Mouse (Mus musculus) layer of hippocampus, adult 2 months (tissue): ENCODE measurements around the gene Rxfp4. TPM values are rescaled to one million over a fixed set of nuclear protein-coding genes. Genes with fewer than 3 reads are reported as not detected.

Experiments used
- DNase-seq, 2 experiments: peaks; one replicate each; pipeline ENCODE4 v3.0.0; 2022; ENCODE audit warnings: low spot score in 2 of 2
- H3K27ac ChIP-seq: fragments of 200-600 bp; 2 replicates; pipeline ENCODE4 v1.8.1; 2022
- H3K4me3 ChIP-seq: fragments of 200-600 bp; 2 replicates; pipeline ENCODE4 v1.8.1; 2022; ENCODE audit warnings: mild to moderate bottlenecking
- CTCF ChIP-seq: fragments of 200-600 bp; conservative IDR thresholded peaks from 2 replicates; pipeline ENCODE4 v1.8.1; 2022; ENCODE audit warnings: antibody characterized with exemption, mild to moderate bottlenecking, moderate library complexity
- total RNA-seq, 2 experiments: library from RNA; stranded (reverse); gene quantifications; 2 replicates each; pipeline ENCODE4 v1.2.3; 2021

Gene Rxfp4
- total RNA-seq, 2 experiments from 2014 or later: not detected

DNA sequence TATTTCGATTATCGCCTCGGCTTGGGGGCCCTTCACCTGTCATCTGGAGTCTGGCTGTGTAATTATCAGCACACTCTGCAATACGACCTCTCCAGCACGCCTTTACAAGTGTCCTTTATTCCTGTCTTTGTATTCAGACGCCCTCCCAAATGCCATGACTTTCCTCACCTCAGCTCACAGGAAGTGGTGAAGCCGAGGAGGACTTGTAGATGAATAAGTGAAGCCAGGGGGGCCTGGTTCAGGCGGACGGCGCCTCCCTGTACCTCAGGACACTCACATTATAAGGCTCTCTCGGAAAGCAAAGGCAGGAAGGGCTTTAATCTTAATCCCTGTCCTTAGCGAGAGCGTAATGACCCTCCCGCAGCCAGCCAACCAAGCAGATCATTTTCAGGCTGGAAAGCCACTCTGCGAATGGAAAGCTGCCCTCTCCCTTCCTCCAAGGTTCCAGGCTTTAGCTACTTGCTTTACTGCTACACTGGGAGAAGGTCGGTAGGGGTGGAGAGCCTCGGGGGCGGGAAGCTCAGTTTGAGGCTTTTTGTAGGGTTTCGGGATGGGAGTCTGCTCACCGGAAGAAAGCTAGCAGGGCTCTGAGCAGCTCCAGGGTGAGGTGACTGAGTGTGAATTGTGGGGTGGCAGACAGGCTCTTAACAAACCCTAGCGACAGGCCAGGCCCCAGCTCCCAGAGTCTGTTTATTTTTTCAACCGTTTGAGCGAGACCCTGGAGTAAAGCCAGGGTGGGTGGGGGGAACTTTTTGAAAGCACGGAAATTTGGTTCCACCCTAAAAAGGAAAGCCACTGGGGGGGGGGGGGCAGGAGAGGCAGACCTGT, 30.6 kb downstream of the Rxfp4 start:
- DNase-seq: no peak
- peak overlapping the region; percentile 76 for H3K4me3 ChIP-seq
- no peak for TF ChIP-seq CTCF

DNA sequence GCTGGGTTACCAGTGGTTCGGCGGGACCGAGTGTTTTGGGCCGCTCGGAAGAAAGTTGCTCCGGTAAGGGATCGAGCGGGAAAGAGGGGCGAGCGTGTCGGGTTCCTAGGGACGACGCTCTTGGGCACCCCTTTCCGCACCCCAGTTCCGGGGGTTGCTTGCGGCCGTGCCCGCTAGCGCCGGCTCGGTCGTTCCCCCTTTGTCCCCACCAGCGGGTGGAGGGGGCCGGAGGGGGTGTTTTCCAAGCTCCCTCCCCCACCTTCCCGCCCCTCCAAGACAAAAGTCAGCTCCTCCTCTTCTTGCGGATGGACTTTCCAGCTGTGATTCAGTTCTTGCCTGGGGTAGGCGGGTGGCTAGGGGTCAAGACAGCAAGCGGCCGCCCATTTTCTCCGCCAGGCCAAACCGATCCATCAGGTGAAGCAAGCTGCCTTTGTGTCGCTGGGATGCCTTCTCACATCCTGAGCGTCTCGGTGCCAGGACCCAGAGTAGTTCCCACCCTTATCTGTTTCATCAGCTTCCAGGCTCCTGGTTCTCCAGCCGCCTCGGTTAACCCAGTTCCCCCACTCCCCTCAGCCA, 31.3 kb downstream of the Rxfp4 start:
- Histone ChIP-seq H3K4me3 (peak overlapping the region; percentile 76), H3K27ac (peak overlapping the region; percentile 98)
- TF ChIP-seq CTCF: no peak
- DNase-seq: no peak

More for the DNA sequence above, 30.6 kb downstream of the Rxfp4 start:
- peak overlapping the region; percentile 98 for H3K27ac ChIP-seq

DNA sequence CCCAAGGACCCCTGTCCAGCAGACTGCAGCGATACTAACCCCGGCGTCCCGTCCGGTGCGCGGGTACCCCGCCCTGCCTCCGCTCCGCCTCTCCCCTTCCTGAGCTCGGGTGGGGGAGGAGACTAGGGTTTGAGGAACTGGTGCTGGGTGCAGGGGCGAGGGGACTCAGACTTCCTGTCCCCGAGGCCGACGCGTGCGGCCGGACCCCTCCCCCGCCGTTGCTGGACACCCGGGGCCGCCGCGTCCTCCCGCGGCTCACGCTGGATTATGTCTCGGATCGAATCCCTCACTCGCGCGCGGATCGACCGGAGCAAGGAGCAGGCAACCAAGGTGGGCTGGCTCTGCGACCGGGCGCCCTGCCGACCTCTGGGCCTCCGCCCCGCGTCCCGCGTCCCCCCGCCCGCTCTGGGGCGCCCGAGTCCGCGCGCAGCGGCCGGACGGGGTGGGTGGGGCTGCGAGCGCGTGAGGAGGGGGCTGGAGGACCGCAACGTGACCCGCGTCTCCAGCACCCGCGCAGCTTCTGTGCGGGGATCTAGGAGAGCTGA, 31.9 kb downstream of the Rxfp4 start:
- TF ChIP-seq CTCF: no peak
- Histone ChIP-seq H3K27ac (peak overlapping the region; percentile 98), H3K4me3 (peak overlapping the region; percentile 76)
- DNase-seq: no peak

DNA sequence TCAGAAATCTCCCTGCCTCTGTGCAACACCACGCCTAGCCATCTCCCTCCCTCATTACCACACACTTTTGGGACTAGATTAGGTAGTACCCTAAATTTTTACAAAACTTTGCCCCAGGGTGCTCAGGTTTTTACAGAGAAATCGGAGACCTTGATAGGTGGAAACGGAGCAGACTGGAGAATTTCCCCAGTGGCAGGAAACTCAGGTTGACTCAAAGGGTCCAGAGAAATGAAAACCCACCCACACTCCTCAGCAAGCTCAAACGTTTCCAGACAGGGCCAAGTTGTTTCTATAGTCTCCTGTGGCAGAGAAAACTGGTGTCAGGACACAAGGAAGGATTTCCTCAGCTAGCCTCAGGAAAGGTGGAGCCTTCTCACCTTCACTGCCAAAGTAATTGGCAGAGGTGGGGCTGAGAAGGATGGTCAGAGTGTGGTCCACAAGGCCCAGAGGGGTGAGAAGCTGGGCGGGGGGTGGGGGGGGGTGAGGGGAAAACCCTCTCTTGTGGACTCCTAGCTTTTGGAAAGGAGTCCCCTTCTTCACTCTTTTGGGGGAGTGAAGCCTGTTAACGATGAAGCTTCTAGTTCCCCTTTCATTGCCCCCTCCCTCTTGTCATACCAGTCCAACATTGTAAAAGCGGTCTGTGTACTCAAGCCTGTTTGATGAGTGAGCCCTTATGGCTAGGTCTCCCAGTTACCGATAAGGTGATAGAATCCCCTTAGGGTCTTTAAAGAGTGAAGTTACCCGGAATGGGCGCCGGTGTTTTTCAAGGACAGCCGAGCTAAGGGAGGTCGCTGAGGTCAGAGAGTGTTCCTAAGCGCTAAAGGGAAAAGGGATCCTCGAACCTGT, 32.6 kb downstream of the Rxfp4 start:
- peak overlapping the region; percentile 76 for H3K4me3 ChIP-seq
- peak overlapping the region; percentile 98 for H3K27ac ChIP-seq
- no peak for DNase-seq
- TF ChIP-seq CTCF: no peak

DNA sequence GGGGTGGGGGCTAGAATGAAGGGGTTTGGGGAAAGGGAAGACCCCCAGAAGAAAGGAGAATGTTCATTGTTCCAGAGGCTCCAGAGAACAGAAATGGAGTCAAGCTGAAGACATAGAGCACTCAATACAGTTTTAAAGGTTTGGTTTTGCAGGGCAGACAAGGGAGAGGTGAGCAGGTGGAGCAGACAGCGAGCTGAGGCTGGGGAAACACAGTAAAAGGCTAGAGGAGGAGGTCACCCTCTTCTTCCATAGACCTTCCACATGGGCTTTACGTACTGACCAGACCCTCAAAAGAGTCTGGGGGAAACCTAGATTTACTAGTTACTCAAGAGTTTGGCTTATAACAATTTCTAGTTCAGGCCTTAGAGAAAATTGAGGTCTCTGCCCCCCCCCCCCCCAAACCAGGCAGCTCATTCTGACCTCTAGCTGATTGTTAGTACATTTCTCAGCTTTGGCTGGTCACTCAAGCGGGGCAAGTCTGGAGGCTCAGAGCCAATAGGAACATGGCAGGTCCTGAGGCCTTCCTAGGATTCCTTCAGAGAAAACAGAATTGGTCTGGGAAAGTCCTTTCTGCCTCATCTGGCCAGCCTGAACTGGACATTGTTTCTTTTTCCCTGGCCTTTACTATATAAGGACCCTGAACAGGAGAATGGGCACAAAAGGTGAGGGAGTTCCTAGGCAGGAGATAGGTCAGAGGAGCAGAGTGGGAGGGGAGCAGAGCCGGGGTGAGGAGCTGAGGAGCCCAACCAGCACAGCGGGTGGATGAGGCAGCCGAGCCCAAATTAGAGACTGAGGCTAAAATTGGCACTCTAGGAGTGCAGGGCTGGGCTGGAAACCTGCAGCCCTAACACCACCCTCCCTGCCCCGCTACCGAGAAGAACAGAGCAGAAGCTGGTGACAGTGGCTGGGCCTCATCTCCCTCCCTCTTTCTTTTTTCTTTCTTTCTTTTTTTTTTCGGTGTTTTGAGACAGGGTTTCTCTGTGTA, 33.5 kb downstream of the Rxfp4 start:
- peak overlapping the region; percentile 98; the same call in 1 of the 2 replicates for H3K27ac ChIP-seq
- H3K4me3 ChIP-seq: no peak overlapping the region
- no peak for DNase-seq
- TF ChIP-seq CTCF: no peak

DNA sequence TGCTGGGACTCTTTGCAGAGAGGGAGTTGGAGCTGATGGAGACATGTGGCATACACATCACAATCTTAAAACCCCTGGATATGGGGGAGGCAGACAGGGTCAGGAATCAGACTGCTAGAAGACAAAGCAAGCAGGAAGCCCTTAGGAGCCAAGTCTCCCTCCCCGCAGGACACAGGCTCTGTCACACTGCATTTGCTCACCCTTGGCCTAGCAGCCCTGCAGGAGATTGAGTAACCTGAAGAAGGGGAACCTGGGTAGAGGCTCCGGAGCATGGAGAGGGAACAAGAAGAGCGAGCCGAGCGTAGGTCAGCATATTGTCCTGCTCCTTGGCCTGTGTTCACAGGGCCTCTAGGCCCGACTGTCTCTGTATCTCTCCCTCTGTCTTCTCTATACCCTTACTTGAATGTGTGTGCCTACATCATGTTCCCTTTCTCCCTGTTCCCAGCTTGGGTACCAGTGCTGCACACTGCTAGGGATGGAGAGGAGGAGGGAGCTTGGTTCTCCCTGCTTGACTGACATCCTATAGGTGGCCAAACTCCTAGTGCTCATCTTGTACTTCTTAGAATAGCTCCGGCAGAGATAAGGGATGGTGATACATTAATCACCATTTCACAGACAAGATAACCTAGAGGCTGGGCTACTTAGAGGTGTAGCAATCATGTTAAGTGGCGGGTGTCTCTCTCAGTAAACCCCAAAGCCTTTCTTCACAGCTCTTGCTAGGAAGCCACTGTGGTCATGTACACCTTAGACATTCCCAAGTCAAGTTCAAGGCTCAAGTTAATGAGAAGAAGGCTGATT, 34.7 kb downstream of the Rxfp4 start:
- Histone ChIP-seq H3K4me3 (no peak overlapping the region), H3K27ac (no peak overlapping the region)
- TF ChIP-seq CTCF: no peak
- DNase-seq: no peak

DNA sequence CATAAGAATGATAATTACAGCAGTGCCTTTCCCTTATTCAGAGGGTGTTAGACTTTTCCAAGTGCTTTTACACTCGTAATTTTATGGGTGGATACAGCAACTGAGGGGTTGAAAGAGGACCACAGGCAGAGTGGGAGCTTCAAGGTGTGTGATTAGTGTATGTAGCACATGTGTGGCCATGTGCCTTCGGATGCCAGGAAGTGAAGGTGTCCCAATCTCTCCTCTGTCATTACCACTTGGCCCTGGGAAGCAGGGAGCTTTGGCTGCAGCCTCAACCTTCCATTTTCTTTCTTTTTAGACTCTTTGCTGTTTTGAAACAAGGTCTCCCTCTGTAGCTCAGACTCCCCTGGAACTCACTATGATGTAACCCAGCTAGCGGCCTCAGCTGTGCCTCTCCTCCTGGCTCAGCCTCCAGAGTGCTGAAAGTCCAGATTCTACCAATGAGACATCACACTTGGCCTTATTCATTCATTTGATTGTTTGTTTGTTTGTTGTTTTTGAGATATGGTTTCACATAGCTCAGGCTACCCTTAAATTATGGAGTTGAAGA, 35.9 kb downstream of the Rxfp4 start:
- TF ChIP-seq CTCF: no peak
- Histone ChIP-seq H3K27ac (peak overlapping the region; percentile 57; the same call in 1 of the 2 replicates), H3K4me3 (no peak overlapping the region)
- no peak for DNase-seq

DNA sequence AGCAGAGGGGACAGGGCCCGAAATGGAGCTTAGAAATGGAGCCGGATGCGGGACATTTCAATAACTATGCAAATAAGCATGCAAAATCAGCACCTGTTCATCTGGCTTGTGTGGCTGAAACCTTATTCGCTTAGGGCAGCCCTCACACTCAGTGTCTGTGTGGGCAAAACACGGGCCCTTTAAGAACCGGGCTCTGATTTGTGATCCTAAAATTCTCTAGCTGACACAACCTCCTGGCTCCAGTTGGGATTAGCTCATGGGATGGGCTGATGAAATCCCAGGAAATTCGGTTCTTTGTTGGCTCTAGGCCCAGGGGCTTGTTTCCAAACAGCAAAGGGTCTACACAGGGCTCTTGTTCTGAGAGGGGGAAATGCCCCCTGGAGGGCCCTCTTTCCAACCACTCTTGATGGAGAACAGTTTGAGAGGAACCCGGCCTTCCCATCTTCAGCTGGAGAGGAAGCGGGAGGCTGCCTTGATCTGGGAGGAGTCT, 37.0 kb downstream of the Rxfp4 start:
- no peak for DNase-seq
- Histone ChIP-seq H3K27ac (peak overlapping the region; percentile 57; the same call in 1 of the 2 replicates), H3K4me3 (no peak overlapping the region; the same call in 1 of the 2 replicates)
- no peak for TF ChIP-seq CTCF

DNA sequence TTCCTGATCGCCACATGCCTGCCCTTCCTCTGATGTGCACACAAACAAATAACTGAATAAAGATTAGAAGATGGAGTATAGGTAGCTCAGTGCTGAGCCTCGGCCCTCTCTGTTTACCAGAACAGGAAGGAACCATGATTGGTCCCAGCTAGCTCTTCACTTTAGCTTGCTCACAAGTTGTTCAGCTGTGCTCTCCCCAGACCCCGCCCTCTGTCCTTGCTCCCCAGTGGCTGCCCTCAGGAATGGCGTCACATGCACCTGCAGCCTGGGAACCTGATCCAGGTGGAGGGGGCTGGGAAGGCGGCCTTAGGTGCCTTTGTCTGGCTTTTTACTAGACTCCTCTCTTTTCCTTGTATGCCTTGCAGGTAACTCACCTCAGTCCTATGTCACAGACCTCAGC, 37.8 kb downstream of the Rxfp4 start:
- H3K27ac ChIP-seq: no peak overlapping the region
- no peak for TF ChIP-seq CTCF

DNA sequence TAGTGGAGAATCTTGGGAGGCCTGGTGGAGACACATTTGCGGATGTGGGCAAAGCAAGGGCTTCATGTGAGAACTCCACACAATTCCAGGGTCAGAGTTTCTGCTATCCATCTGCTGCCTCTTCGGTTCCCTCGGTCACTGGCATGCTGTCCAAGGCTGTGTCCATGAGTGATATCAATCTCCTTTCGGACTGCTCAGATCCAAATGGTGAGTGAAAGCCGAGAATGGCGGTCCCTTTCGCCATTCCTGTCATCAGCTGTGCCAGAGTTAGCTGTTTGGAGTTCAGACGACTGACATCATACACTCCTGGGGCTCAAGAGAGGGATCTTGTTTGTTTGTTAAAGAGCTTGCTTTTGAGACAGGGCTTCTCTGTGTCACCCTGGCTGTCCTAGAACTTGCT, 38.5 kb downstream of the Rxfp4 start:
- no peak overlapping the region for H3K27ac ChIP-seq
- H3K4me3 ChIP-seq: no peak overlapping the region
- TF ChIP-seq CTCF: no peak
- no peak for DNase-seq

More for the DNA sequence above, 37.8 kb downstream of the Rxfp4 start:
- no peak overlapping the region for H3K4me3 ChIP-seq
- DNase-seq: no peak
